Mouse (Mus musculus) CH12.LX (cell line): Measurements from ENCODE around the gene Adipor2. TPM values are rescaled to one million over a fixed set of nuclear protein-coding genes. Genes with fewer than 3 reads are reported as not detected.
"Not testable (repeated sequence)": the region's sequence is repeated elsewhere in the genome, so short reads cannot be mapped to it uniquely, and the experiment has no call there.

Experiments
- DNase-seq: peaks from one replicate; pipeline ENCODE4 v3.0.0-alpha.2; 2013; ENCODE audit errors: extremely low read depth
- H3K27ac ChIP-seq: 2 replicates; pipeline ENCODE4 v1.5.1; 2012; ENCODE audit warnings: low read depth, mild to moderate bottlenecking, control low read depth, moderate library complexity; ENCODE audit not compliant: insufficient read depth
- H3K27me3 ChIP-seq: replicated peaks from 2 replicates; pipeline ENCODE3; 2012; ENCODE audit warnings: inconsistent platforms
- H3K36me3 ChIP-seq, 2 experiments: replicated peaks in 1 of 2; 2 replicates each; pipeline versions ENCODE3 to v1.6.1; 2012; ENCODE audit warnings: inconsistent platforms in 1 of 2, low read length in 1 of 2, mild to moderate bottlenecking in 1 of 2, mixed read lengths in 1 of 2, moderate library complexity in 1 of 2; ENCODE audit not compliant: control insufficient read depth in 1 of 2, insufficient read depth in 1 of 2
- H3K4me1 ChIP-seq, 2 experiments: 2 replicates each; pipeline ENCODE4 v1.6.1; 2012; ENCODE audit warnings: inconsistent platforms in 1 of 2, moderate library complexity in 1 of 2; ENCODE audit not compliant: insufficient read depth in 2 of 2, control insufficient read depth in 1 of 2
- H3K4me2 ChIP-seq: 2 replicates; pipeline ENCODE4 v1.6.1; 2012; ENCODE audit warnings: low read depth, mild to moderate bottlenecking, control low read depth; ENCODE audit not compliant: poor library complexity, insufficient read depth, severe bottlenecking
- H3K4me3 ChIP-seq, 3 experiments: fragments of 150-350 bp in 1 of 3; sonication (generic) in 1 of 3; replicated peaks in 1 of 3; 2 replicates each; pipeline versions ENCODE3 to v1.5.1; 2011 to 2012; ENCODE audit warnings: low read depth in 2 of 3, low read length in 2 of 3, mild to moderate bottlenecking in 2 of 3, moderate library complexity in 2 of 3, control low read depth in 1 of 3, improper control_type of control experiment in 1 of 3, inconsistent platforms in 1 of 3, mixed read lengths in 1 of 3; ENCODE audit not compliant: poor library complexity in 1 of 3
- H3K79me2 ChIP-seq: replicated peaks from 2 replicates; pipeline ENCODE4 v1.6.1; 2012; ENCODE audit warnings: mild to moderate bottlenecking, moderate library complexity; ENCODE audit not compliant: control insufficient read depth, poor library complexity, insufficient read depth, severe bottlenecking; ENCODE audit errors: extremely low read depth
- H3K9ac ChIP-seq: 2 replicates; pipeline ENCODE4 v1.6.1; 2012; ENCODE audit warnings: low read depth, mild to moderate bottlenecking, control low read depth, moderate library complexity; ENCODE audit not compliant: insufficient read depth
- H3K9me3 ChIP-seq: replicated peaks from 2 replicates; pipeline ENCODE3; 2012; ENCODE audit warnings: low read length, inconsistent platforms, mixed read lengths
- CTCF ChIP-seq, 2 experiments: IDR thresholded peaks in 1 of 2; conservative IDR thresholded peaks in 1 of 2; 2 replicates each; pipeline ENCODE4 v1.5.1; 2011 to 2012; ENCODE audit warnings: low read depth in 2 of 2, low read length in 2 of 2, improper control_type of control experiment in 1 of 2, inconsistent platforms in 1 of 2, mild to moderate bottlenecking in 1 of 2, moderate library complexity in 1 of 2
- E2F4 ChIP-seq: IDR thresholded peaks from 2 replicates; pipeline ENCODE4 v1.6.1; 2011; ENCODE audit warnings: low read depth, low read length, improper control_type of control experiment; ENCODE audit not compliant: insufficient replicate concordance
- JUND ChIP-seq: conservative IDR thresholded peaks from 2 replicates; pipeline ENCODE4 v1.6.1; 2011; ENCODE audit warnings: low read depth, low read length, improper control_type of control experiment
- MAX ChIP-seq: IDR thresholded peaks from 2 replicates; pipeline ENCODE4 v1.6.1; 2011; ENCODE audit warnings: low read length, improper control_type of control experiment
- MXI1 ChIP-seq: IDR thresholded peaks from 2 replicates; pipeline ENCODE4 v1.6.1; 2011; ENCODE audit warnings: mild to moderate bottlenecking, low read depth, low read length, improper control_type of control experiment
- RAD21 ChIP-seq: IDR thresholded peaks from 2 replicates; pipeline ENCODE4 v1.6.1; 2011; ENCODE audit warnings: low read depth, mild to moderate bottlenecking, low read length, improper control_type of control experiment, moderate library complexity
- SIN3A ChIP-seq: IDR thresholded peaks from 2 replicates; pipeline ENCODE4 v1.6.1; 2012; ENCODE audit warnings: low read length, improper control_type of control experiment, inconsistent platforms
- SMC3 ChIP-seq: IDR thresholded peaks from 2 replicates; pipeline ENCODE4 v1.6.1; 2011; ENCODE audit warnings: low read depth, low read length, improper control_type of control experiment
- TCF12 ChIP-seq: IDR thresholded peaks from 2 replicates; pipeline ENCODE4 v1.6.1; 2014; ENCODE audit warnings: low read depth, mild to moderate bottlenecking, inconsistent platforms, low read length, improper control_type of control experiment
- dilution Hi-C: fragments of 300-500 bp; cut with MboI; formaldehyde crosslinking; loops from 2 replicates; pipeline ENCODE4 v1.14.3; 2020; ENCODE audit warnings: low sequenced_read_pairs; ENCODE audit not compliant: extremely low pct_unique_long_range_greater_than_20kb, extremely low pct_ligation_motif_present
- in situ Hi-C: fragments of 300-500 bp; cut with MboI; formaldehyde crosslinking; loops from 3 replicates; pipeline ENCODE4 v1.14.3; 2019; ENCODE audit warnings: low sequenced_read_pairs, low pct_ligation_motif_present, low pct_unique_long_range_greater_than_20kb, mixed read lengths
- polyA plus RNA-seq: library from polyadenylated mRNA; unstranded; fragments of >175 nt; gene quantifications from 2 replicates; pipeline ENCODE4 v1.2.1, GENCODE M21; 2012; ENCODE audit warnings: low read depth; ENCODE audit not compliant: insufficient read length
- total RNA-seq, 2 experiments: library from RNA; depleted of rRNA; stranded (reverse); fragments of 300-350 nt in 1 of 2; fragments of >200 nt in 1 of 2; gene quantifications; 2 replicates each; pipeline ENCODE4 v1.2.3; 2012 to 2014

The Adipor2 gene
- total and polyA plus RNA-seq, 3 experiments: 29.8 to 43.5 (median 40.3) TPM

GRCm38 (mm10) chr6:119372237-119372636 lies 45.3 kb downstream of the Adipor2 start:
- DNase-seq: no peak
- dilution Hi-C loops: no loop called here

GRCm38 (mm10) chr6:119371624-119372023 lies 45.9 kb downstream of the Adipor2 start:
- no peak for DNase-seq
- Histone ChIP-seq H3K36me3 (peaks cover 12 to 31% of the 10 kb centered on the region in 2 experiments), H3K4me2 (no peak overlapping the region), H3K27ac (no peak overlapping the region), H3K4me3 (no peak overlapping the region), H3K79me2 (peaks cover 10% of the 10 kb centered on the region), H3K9me3 (no peaks in the 10 kb centered on the region), H3K4me1 (peaks cover 3 to 35% of the 10 kb centered on the region in 2 experiments), H3K9ac (no peak overlapping the region), H3K27me3 (no peaks in the 10 kb centered on the region)
- TF ChIP-seq SMC3 (peak; percentile 14; the same call in 1 of the 2 replicates), RAD21 (peak; percentile 5), CTCF (conservative IDR thresholded peaks at IDR 0.05 in 1 of 2, IDR thresholded peaks at IDR 0.05 in 1 of 2; ENCODE audit: low read depth in 2 of 2, low read length in 2 of 2) (peak in 1 of 2 experiments; percentile 54; a peak in 2 of 4 replicates), SIN3A (no peak)
- in situ Hi-C loops: no loop called here
- dilution Hi-C loops: no loop called here

More at GRCm38 (mm10) chr6:119372237-119372636, 45.3 kb downstream of the Adipor2 start:
- Histone ChIP-seq H3K4me1 (peaks cover 3 to 35% of the 10 kb centered on the region in 2 experiments), H3K4me2 (no peak overlapping the region), H3K9me3 (no peaks in the 10 kb centered on the region), H3K9ac (no peak overlapping the region), H3K27me3 (no peaks in the 10 kb centered on the region), H3K36me3 (peaks cover 9 to 29% of the 10 kb centered on the region in 2 experiments), H3K27ac (no peak overlapping the region), H3K4me3 (no peak overlapping the region), H3K79me2 (peaks cover 15% of the 10 kb centered on the region)
- no peak for TF ChIP-seq MXI1
- no peak for TF ChIP-seq JUND
- no peak for TF ChIP-seq TCF12
- TF ChIP-seq E2F4: no peak
- TF ChIP-seq MAX: no peak
- in situ Hi-C loops: no loop called here

- Histone ChIP-seq H3K4me3 (no peak overlapping the region), H3K27me3 (no peaks in the 10 kb centered on the region), H3K27ac (no peak overlapping the region), H3K9ac (no peak overlapping the region), H3K79me2 (peaks cover 4% of the 10 kb centered on the region), H3K36me3 (peaks cover 30 to 64% of the 10 kb centered on the region in 2 experiments), H3K4me1 (no peaks in the 10 kb centered on the region), H3K9me3 (no peaks in the 10 kb centered on the region), H3K4me2 (no peak overlapping the region)
- in situ Hi-C loops: no loop called here
- DNase-seq: no peak
- no peak for TF ChIP-seq SIN3A
- dilution Hi-C loops: no loop called here
These were observed 50.1 kb downstream of the Adipor2 start for GRCm38 (mm10) chr6:119367382-119367781.

GRCm38 (mm10) chr6:119366800-119367199 lies 50.7 kb downstream of the Adipor2 start:
- in situ Hi-C loops: not testable (repeated sequence)

More at GRCm38 (mm10) chr6:119366800-119367199, 50.7 kb downstream of the Adipor2 start:
- H3K9ac ChIP-seq, H3K27me3 ChIP-seq, H3K4me2 ChIP-seq, DNase-seq, H3K4me3 ChIP-seq, dilution Hi-C loops, H3K27ac ChIP-seq, H3K4me1 ChIP-seq, H3K79me2 ChIP-seq, H3K9me3 ChIP-seq: not testable (repeated sequence)
- H3K36me3 ChIP-seq: peaks cover 31 to 65% of the 10 kb centered on the region in 2 experiments
